Mouse (Mus musculus) forebrain, embryonic 14.5 days (tissue): Measurements from ENCODE around the gene Il17rc. TPM values are rescaled to one million over a fixed set of nuclear protein-coding genes. Genes with fewer than 3 reads are reported as not detected.

Experiments
- microRNA-seq: library from miRNA; unstranded; fragments of <30 nt; microRNA quantifications from one replicate; pipeline ENCODE4, GENCODE M21; 2016
- polyA plus RNA-seq: library from polyadenylated mRNA; unstranded; fragments of >200 nt; fragmentation: Nextera tagmentation; extraction: Ambion mirVana; gene quantifications from 2 replicates; pipeline ENCODE4 v1.2.1, GENCODE M21; 2014

Il17rc gene
- polyA plus RNA-seq, 1 experiment from 2014 or later: 1.3 TPM

Small RNA genes within 50 kb of the gene (microRNA-seq; reads per million reads assigned to microRNA genes)
- gene Gm23365 (not detected), gene Gm24387 (not detected)

Other genes with a start within 250 kb of the Il17rc start
- 41.7 and 43.6 TPM in 2 replicates for gene Mtmr14, start 233.6 kb upstream of the Il17rc start, polyA plus RNA-seq
- 0.23 and 0.80 TPM in 2 replicates for gene Cpne9, start 189.1 kb upstream of the Il17rc start, polyA plus RNA-seq
- 15.8 and 17.0 TPM in 2 replicates for gene Brpf1, start 164.3 kb upstream of the Il17rc start, polyA plus RNA-seq
- gene Ogg1, start 144.5 kb upstream of the Il17rc start, polyA plus RNA-seq: 12.7 and 14.7 TPM in 2 replicates
- 86.3 and 90.7 TPM in 2 replicates for gene Camk1, start 127.4 kb upstream of the Il17rc start, polyA plus RNA-seq
- 68.2 and 83.2 TPM in 2 replicates for gene Tada3, start 93.5 kb upstream of the Il17rc start, polyA plus RNA-seq
- 265 and 270 TPM in 2 replicates for gene Arpc4, start 93.3 kb upstream of the Il17rc start, polyA plus RNA-seq
- 2.5 and 5.0 TPM in 2 replicates for gene Ttll3, start 82.2 kb upstream of the Il17rc start, polyA plus RNA-seq
- 15.8 and 19.8 TPM in 2 replicates for gene Rpusd3, start 52.1 kb upstream of the Il17rc start, polyA plus RNA-seq
- gene Cidec, start 35.7 kb upstream of the Il17rc start, polyA plus RNA-seq: not detected in 2 replicates
- 88.0 and 94.4 TPM in 2 replicates for gene Jagn1, start 28.9 kb upstream of the Il17rc start, polyA plus RNA-seq
- gene Il17re, start 12.9 kb upstream of the Il17rc start, polyA plus RNA-seq: not detected in 2 replicates
- 37.2 and 49.4 TPM in 2 replicates for gene Creld1, start 11.9 kb downstream of the Il17rc start, polyA plus RNA-seq
- gene Prrt3, start 30.5 kb downstream of the Il17rc start, polyA plus RNA-seq: 3.2 and 5.4 TPM in 2 replicates
- 101 and 108 TPM in 2 replicates for gene Emc3, start 60.2 kb downstream of the Il17rc start, polyA plus RNA-seq
- 4.3 and 5.8 TPM in 2 replicates for gene Fancd2, start 60.3 kb downstream of the Il17rc start, polyA plus RNA-seq
- not detected in 2 replicates for gene Fancd2os, start 129.3 kb downstream of the Il17rc start, polyA plus RNA-seq
- gene Brk1, start 133.3 kb downstream of the Il17rc start, polyA plus RNA-seq: 280 and 307 TPM in 2 replicates
- 90.3 and 97.1 TPM in 2 replicates for gene Vhl, start 152.5 kb downstream of the Il17rc start, polyA plus RNA-seq
- 0.68 and 0.90 TPM in 2 replicates for gene Irak2, start 167.0 kb downstream of the Il17rc start, polyA plus RNA-seq
- gene Tatdn2, start 225.6 kb downstream of the Il17rc start, polyA plus RNA-seq: 1.1 and 1.6 TPM in 2 replicates
- gene Ghrl, start 248.5 kb downstream of the Il17rc start, polyA plus RNA-seq: 0.54 and 0.66 TPM in 2 replicates